Mouse (Mus musculus) embryonic facial prominence, embryonic 13.5 days (tissue): ENCODE results near the gene Stx11. TPM values are rescaled to one million over a fixed set of nuclear protein-coding genes. Genes with fewer than 3 reads are reported as not detected.

Experiments
- ATAC-seq: fragments of 200-750 bp; cut with Nextera tagmentation; 2 replicates; pipeline ENCODE4 v1.8.0; 2017; ENCODE audit warnings: low read depth; ENCODE audit not compliant: insufficient number of reproducible peaks, insufficient read depth, low FRiP score, low TSS enrichment
- H3K27ac ChIP-seq: fragments of 300-500 bp; sonication (generic); 2 replicates; pipeline ENCODE4 v1.5.1; 2015; ENCODE audit warnings: moderate library complexity, mild to moderate bottlenecking, inconsistent platforms
- H3K27me3 ChIP-seq: fragments of 300-500 bp; sonication (generic); 2 replicates; pipeline ENCODE4 v1.6.1; 2015; ENCODE audit warnings: mild to moderate bottlenecking, inconsistent platforms
- H3K36me3 ChIP-seq: fragments of 300-500 bp; sonication (generic); 2 replicates; pipeline ENCODE4 v1.6.1; 2015; ENCODE audit warnings: mild to moderate bottlenecking, inconsistent platforms
- H3K4me1 ChIP-seq: fragments of 300-500 bp; sonication (generic); 2 replicates; pipeline ENCODE4 v1.6.1; 2015; ENCODE audit warnings: inconsistent platforms
- H3K4me2 ChIP-seq: fragments of 300-500 bp; sonication (generic); 2 replicates; pipeline ENCODE4 v1.6.1; 2015; ENCODE audit warnings: moderate library complexity, mild to moderate bottlenecking, inconsistent platforms
- H3K4me3 ChIP-seq: fragments of 300-500 bp; sonication (generic); 2 replicates; pipeline ENCODE4 v1.5.1; 2015; ENCODE audit warnings: mild to moderate bottlenecking, inconsistent platforms
- H3K9ac ChIP-seq: fragments of 300-500 bp; sonication (generic); 2 replicates; pipeline ENCODE4 v1.6.1; 2015; ENCODE audit warnings: mild to moderate bottlenecking, inconsistent platforms
- H3K9me3 ChIP-seq: fragments of 300-500 bp; sonication (generic); 2 replicates; pipeline ENCODE4 v1.6.1; 2016; ENCODE audit warnings: inconsistent platforms
- WGBS: fragments of 180-500 bp; shearing (Covaris S2); methylation state at CpG from one replicate; pipeline ENCODE4 v1.1.7; 2015; ENCODE audit warnings: mixed read lengths; 5-methylcytosine and 5-hydroxymethylcytosine counted together
- polyA plus RNA-seq: library from polyadenylated mRNA; unstranded; fragments of >200 nt; fragmentation: Nextera tagmentation; extraction: Ambion mirVana; gene quantifications from 2 replicates; pipeline ENCODE4 v1.2.1, GENCODE M21; 2015

The Stx11 gene
- polyA plus RNA-seq, result 3.6 and 4.5 TPM in 2 replicates

DNA sequence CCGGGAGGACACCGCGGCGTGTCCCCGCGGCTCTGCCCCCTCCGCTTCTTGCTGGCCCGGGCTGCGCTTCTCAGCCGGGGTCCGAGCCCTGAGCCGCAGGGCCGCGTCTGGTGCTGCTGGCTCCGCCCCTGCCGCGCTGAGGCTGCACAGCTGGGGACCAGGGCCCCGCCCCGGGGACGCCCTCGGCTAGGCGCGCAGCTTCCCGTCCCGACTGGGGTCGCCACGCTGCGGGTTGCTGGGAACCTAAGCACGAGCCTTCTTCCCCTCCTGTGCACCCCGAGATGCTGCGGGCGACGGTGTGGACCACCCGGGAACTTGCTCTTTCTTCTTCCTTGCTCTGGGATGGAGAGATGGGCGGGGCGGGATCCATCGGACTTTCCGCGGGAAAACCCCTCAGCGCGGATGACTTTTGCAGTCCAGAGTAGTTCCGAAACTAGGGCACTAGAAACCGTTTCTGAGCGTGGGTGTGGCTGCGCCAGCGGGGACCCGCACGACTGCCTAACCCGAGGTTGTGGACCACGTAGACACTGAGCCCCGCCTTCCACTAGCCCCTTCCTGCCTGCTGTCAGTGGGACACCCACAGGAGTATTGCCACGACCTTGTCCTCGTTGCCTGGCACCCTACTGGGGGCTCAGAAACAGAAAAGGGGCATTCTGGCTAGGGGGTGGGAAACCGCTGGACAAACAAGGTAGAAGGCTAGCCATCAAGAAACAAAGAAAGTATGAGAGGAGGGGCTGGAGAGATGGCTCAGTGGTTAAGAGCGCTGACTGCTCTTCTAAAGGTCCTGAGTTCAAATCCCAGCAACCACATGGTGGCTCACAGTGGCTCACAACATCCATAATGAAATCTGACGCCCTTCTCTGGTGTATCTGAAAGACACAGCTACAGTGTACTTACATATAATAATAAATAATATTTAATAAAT is at the start of gene Stx11:
TSS of gene Stx11 (minus strand) at position 148 of the 925 bp plus-strand sequence.
- Histone ChIP-seq H3K4me3 (peak within 1 kb of the TSS; percentile 74), H3K9ac (peak within 1 kb of the TSS; percentile 76), H3K27ac (peak within 1 kb of the TSS; percentile 49; the same call in 1 of the 2 replicates), H3K4me2 (peak within 1 kb of the TSS; percentile 85), H3K4me1 (peaks cover 4% of the 10 kb centered on the region; the same call in 1 of the 2 replicates), H3K9me3 (no peaks in the 10 kb centered on the region), H3K36me3 (no peaks in the 10 kb centered on the region), H3K27me3 (peaks cover 9% of the 10 kb centered on the region; the same call in 1 of the 2 replicates)
- WGBS, result 3% methylated on average over 50 of the region's 56 CpGs
- ATAC-seq, result peak; percentile 84

DNA sequence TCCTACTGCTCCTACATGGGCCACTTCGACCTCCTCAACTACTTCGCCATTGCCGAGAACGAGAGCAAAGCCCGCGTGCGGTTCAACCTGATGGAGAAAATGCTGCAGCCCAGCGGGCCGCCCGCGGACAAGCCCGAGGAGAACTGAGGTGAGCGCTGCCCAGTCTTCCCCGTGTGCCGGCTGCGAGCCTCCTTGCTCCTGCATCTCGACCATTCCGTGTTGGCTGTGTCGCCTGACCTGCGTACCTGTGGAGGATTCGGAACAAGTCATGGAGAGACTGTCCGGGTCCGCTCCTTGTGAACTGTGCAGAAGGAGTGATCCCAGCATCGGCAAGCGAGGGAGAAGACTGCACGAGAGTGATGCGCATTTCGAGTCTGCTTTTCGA is 44.6 kb upstream of the Stx11 start:
- peaks cover 15% of the 10 kb centered on the region for H3K4me1 ChIP-seq
- 2% methylated on average over 29 of the region's 29 CpGs for WGBS
- ATAC-seq, result peak; percentile 27; the same call in 1 of the 2 replicates

GRCm38 (mm10) chr10:13007876-13008736 is 44.0 kb upstream of the Stx11 start:
- Histone ChIP-seq H3K4me1 (peaks cover 15% of the 10 kb centered on the region), H3K4me3 (peak overlapping the region; percentile 92), H3K36me3 (peaks cover 8% of the 10 kb centered on the region; the same call in 1 of the 2 replicates), H3K27ac (peak overlapping the region; percentile 77), H3K9me3 (no peaks in the 10 kb centered on the region), H3K9ac (peak overlapping the region; percentile 89), H3K4me2 (peak overlapping the region; percentile 81), H3K27me3 (no peaks in the 10 kb centered on the region)
- ATAC-seq, result peak; percentile 99
- 3% methylated on average over 52 of the region's 52 CpGs for WGBS

More for the DNA sequence above, 44.6 kb upstream of the Stx11 start:
- H3K27ac ChIP-seq, result peak overlapping the region; percentile 76
- H3K4me2 ChIP-seq, result peak overlapping the region; percentile 81
- H3K36me3 ChIP-seq, result peaks cover 8% of the 10 kb centered on the region; the same call in 1 of the 2 replicates
- peak overlapping the region; percentile 89 for H3K9ac ChIP-seq
- no peaks in the 10 kb centered on the region for H3K27me3 ChIP-seq
- no peaks in the 10 kb centered on the region for H3K9me3 ChIP-seq
- H3K4me3 ChIP-seq, result peak overlapping the region; percentile 92

DNA sequence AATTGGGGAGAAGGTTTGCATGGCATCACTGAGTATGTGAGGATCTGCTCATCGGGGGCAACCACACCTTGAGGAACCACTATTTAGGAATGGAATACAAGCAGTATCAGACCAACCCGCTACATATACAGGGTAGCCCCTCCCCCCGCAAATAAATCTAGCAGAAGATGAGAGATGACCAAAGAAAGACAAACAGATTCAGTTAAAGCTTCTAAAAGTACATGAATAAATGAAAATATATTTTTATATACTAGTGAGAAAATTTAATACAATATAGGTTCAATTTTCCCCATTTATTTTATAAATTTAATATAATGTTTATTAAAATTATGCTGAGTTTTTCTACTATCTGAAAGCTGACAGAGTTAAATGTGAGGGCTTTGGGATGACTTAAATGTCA is 40.9 kb upstream of the Stx11 start, which contains the start of gene Sf3b5:
TSS of gene Sf3b5 (plus strand) at position 301 of the 400 bp plus-strand sequence.
- H3K27ac ChIP-seq, result no peak within 1 kb of the TSS
- H3K4me2 ChIP-seq, result no peak within 1 kb of the TSS
- no peaks in the 10 kb centered on the region for H3K9me3 ChIP-seq
- 90% methylated on average over 3 of the region's 3 CpGs for WGBS
- H3K4me1 ChIP-seq, result peaks cover 11% of the 10 kb centered on the region
- no peak within 1 kb of the TSS for H3K4me3 ChIP-seq
- no peak within 1 kb of the TSS for H3K9ac ChIP-seq
- H3K36me3 ChIP-seq, result no peaks in the 10 kb centered on the region
- no peaks in the 10 kb centered on the region for H3K27me3 ChIP-seq
- ATAC-seq, result no peak

GRCm38 (mm10) chr10:12996736-12997477 is 32.8 kb upstream of the Stx11 start:
- no peaks in the 10 kb centered on the region for H3K4me1 ChIP-seq
- H3K4me2 ChIP-seq, result peak overlapping the region; percentile 32
- no peaks in the 10 kb centered on the region for H3K9me3 ChIP-seq
- H3K27ac ChIP-seq, result no peak overlapping the region
- H3K36me3 ChIP-seq, result no peaks in the 10 kb centered on the region
- ATAC-seq, result peak; percentile 59; the same call in 1 of the 2 replicates
- H3K9ac ChIP-seq, result no peak overlapping the region
- no peaks in the 10 kb centered on the region for H3K27me3 ChIP-seq
- WGBS, result 37% methylated on average over 17 of the region's 17 CpGs
- H3K4me3 ChIP-seq, result no peak overlapping the region

GRCm38 (mm10) chr10:12993411-12994039 is 29.4 kb upstream of the Stx11 start:
- no peak overlapping the region for H3K4me2 ChIP-seq
- no peaks in the 10 kb centered on the region for H3K4me1 ChIP-seq
- no peak overlapping the region for H3K9ac ChIP-seq
- ATAC-seq, result no peak
- no peaks in the 10 kb centered on the region for H3K9me3 ChIP-seq
- no peaks in the 10 kb centered on the region for H3K36me3 ChIP-seq
- no peaks in the 10 kb centered on the region for H3K27me3 ChIP-seq
- H3K4me3 ChIP-seq, result no peak overlapping the region
- WGBS, result 90% methylated on average over 25 of the region's 25 CpGs
- no peak overlapping the region for H3K27ac ChIP-seq

DNA sequence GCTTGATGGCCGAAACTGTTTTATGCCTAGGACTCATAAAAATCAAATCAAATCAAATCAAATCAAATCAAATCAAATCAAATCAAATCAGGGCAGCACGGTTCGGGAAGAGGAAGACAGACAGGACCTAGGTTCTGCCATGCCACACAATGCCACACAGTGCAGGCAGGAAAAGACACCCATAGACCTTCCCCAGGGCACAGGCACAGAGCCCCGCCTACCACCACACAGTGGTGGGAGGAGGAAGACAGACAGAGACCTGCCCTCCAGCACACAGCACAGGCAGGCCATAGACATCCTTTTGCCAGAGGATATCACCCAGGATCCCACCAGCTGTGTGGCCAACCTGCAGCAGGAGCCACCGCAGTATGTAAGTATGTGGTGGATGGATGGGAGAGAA is 27.9 kb upstream of the Stx11 start:
- Histone ChIP-seq H3K9ac (no peak overlapping the region), H3K4me1 (no peaks in the 10 kb centered on the region), H3K9me3 (no peaks in the 10 kb centered on the region), H3K27me3 (no peaks in the 10 kb centered on the region), H3K4me2 (no peak overlapping the region), H3K4me3 (no peak overlapping the region), H3K36me3 (no peaks in the 10 kb centered on the region), H3K27ac (no peak overlapping the region)
- WGBS, result 70% methylated on average over 5 of the region's 5 CpGs
- ATAC-seq, result no peak

DNA sequence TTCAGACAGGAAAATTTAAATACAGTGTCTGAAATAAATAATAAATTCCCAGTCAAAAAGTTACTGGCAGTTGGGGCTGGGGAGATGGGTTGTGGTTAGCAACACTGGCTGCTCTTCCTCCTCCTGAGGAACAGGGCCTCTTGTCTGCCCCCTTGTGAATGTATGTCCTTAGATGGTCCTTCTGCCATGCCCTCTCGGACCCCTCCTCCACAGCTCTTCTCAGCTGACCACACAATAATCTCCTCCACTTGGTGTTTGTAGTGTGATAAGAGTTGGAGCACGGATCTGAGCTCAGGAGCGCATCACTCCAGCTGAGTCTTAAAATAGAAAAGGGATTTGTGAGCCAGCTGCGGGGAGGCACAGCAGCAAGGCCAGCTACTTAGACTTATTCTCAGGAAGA is 22.8 kb upstream of the Stx11 start:
- H3K27me3 ChIP-seq, result no peaks in the 10 kb centered on the region
- no peak for ATAC-seq
- no peaks in the 10 kb centered on the region for H3K4me1 ChIP-seq
- no peak overlapping the region for H3K4me2 ChIP-seq
- H3K4me3 ChIP-seq, result no peak overlapping the region
- no peaks in the 10 kb centered on the region for H3K36me3 ChIP-seq
- no peak overlapping the region for H3K9ac ChIP-seq
- no peaks in the 10 kb centered on the region for H3K9me3 ChIP-seq
- WGBS, result 66% methylated on average over 4 of the region's 4 CpGs
- no peak overlapping the region for H3K27ac ChIP-seq

DNA sequence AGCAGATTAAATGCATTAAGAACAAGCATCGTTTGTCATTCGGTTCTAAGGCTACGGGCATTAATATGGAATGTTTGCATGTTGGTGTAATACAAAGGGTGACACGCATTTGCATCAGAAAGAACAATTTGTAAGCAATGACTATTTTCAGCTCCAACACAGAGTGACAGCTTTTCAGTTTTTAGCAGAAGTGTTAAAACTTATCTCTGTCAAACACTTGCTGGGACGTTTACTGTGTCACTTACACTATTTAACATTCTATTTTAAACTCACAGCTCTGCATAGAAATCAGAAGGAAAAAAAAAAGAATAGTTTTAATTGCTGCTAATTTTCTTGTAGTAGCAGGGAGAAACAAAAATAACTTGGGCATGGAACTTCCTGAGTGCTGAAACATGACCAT is 22.4 kb upstream of the Stx11 start:
- no peaks in the 10 kb centered on the region for H3K27me3 ChIP-seq
- no peak overlapping the region for H3K27ac ChIP-seq
- no peaks in the 10 kb centered on the region for H3K9me3 ChIP-seq
- WGBS, result 82% methylated on average over 5 of the region's 5 CpGs
- no peak overlapping the region for H3K4me2 ChIP-seq
- no peaks in the 10 kb centered on the region for H3K36me3 ChIP-seq
- H3K4me1 ChIP-seq, result no peaks in the 10 kb centered on the region
- H3K9ac ChIP-seq, result no peak overlapping the region
- no peak overlapping the region for H3K4me3 ChIP-seq
- ATAC-seq, result no peak

DNA sequence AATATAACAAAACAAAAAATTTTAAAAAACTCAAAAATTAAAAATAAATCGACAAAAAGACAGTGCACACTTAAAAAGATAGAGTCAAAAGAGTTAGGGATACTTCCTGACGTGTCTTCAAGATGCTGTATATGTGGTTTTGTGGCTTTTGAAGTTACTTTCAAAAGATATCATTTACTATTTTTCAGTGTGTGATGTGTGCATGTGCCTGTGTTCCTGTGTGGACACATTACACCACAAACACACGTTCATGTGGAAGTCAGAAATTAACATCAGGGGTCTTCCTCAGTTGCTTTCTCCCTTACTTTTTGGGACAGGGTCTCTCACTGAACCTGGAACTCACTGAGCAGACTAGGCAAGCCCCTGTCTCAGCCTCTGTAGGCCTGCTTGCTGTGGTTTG is 20.9 kb upstream of the Stx11 start:
- no peak overlapping the region for H3K27ac ChIP-seq
- 76% methylated on average over 3 of the region's 3 CpGs for WGBS

More for the DNA sequence above, 20.9 kb upstream of the Stx11 start:
- Histone ChIP-seq H3K36me3 (no peaks in the 10 kb centered on the region), H3K9ac (no peak overlapping the region), H3K9me3 (no peaks in the 10 kb centered on the region), H3K4me1 (no peaks in the 10 kb centered on the region), H3K27me3 (no peaks in the 10 kb centered on the region), H3K4me3 (no peak overlapping the region), H3K4me2 (no peak overlapping the region)
- ATAC-seq, result no peak
